Comparison of ENCODE assay signal across 19 mouse cellular contexts in the genomic region with DNA sequence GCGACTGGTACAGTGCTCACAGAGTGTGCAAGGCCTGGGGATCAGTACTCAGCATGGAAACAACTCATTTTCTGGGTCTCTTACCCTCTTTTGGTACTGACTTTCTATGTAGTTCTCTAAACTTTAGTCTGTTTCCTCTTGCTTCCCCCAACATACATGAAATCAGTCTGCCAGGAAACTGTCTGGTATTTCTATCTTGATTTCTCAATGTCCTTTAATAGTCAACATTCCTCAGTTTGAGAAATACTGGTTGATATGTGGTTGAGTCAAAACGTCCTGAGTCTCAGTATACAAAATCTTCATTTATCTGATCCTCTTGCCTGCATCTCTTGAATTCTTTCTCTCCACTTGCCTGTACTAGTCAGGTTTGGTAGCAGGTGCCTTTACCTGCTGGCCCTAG. TPM values are rescaled to one million over a fixed set of nuclear protein-coding genes. Genes with fewer than 3 reads are reported as not detected.
"Had no signal": no experiment of that assay in that cellular context is flagged by ENCODE, and none has a peak within 500 bp of the region (broad histone marks: within the 10 kb centered on the region; RNA-seq: fewer than 3 reads in every experiment).

No protein-coding gene starts in this region.

- H3K9ac ChIP-seq: neural tube, embryonic 15.5 days; stomach, embryonic 15.5 days had no signal

- DNase-seq: retina, postnatal 1 day; right cerebral cortex, adult 18-20 months; right cerebral cortex, postnatal 14 days; right cerebral cortex, postnatal 25 days; right cerebral cortex, postnatal 4 days; spleen, adult 18-20 months; thymus, adult 18-20 months; thymus, adult 2 months; thymus, postnatal 14 days; thymus, postnatal 25 days; thymus, postnatal 36 days; thymus, postnatal 4 days had no signal

- H3K4me1 ChIP-seq: neural tube, embryonic 15.5 days; stomach, embryonic 15.5 days had no signal

- H3K4me2 ChIP-seq: neural tube, embryonic 15.5 days; stomach, embryonic 15.5 days had no signal

- H3K27me3 ChIP-seq: neural tube, embryonic 15.5 days; stomach, embryonic 15.5 days had no signal

- H3K27ac ChIP-seq: neural tube, embryonic 15.5 days; stomach, embryonic 15.5 days; stomach, postnatal 0 days had no signal

- H3K4me3 ChIP-seq: neural tube, embryonic 15.5 days; stomach, embryonic 15.5 days had no signal

- H3K9me3 ChIP-seq: neural tube, embryonic 15.5 days; stomach, embryonic 15.5 days had no signal

RNA-seq across cellular contexts. Expression of gene Gm49321, which starts 2.9 kb away (rescaled TPM):
- total RNA-seq: neutrophil, adult 5-6 weeks had no signal
- polyA plus RNA-seq: small intestine, adult 2 months; testis, adult 2 months; thymus, adult 2 months; urinary bladder, adult 2 months had no signal
